Mouse (Mus musculus) T-helper 17 cell (primary cell): ENCODE results near the gene Sox14.

Experiments
- in situ Hi-C, 2 experiments: fragments of 300-600 bp; cut with MboI, MseI; formaldehyde crosslinking; loops; 1 replicate in 1 of 2; 2 replicates in 1 of 2; pipeline ENCODE4 v1.15.1; 2025; ENCODE audit warnings: high pct_unique_total_duplicates in 2 of 2

Gene Sox14

GRCm38 (mm10) chr9:99875618-99876372 lies at the start of gene Sox14:
Sox14 (minus strand) TSS chr9:99876170.
- in situ Hi-C loops, result no loop called here

DNA sequence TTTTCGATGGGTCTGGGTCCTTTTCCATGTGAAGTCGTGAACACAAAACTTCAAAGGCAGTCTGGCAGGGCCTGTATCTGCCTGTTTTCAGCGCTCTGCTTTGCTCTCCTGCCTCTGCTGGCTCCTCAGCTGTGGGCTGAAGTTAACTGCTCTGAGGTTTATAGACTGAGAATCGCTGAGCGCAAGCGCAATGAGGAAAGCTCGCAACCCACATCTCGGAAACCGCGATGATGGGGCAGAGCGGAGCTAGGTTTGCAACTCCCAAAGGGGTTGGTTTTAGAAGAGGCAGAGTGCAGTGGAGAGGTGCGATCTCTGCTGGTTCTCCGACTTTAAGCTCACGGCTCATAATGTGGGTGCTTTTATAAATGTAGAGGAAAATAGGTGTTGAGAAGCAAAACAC lies 3.3 kb upstream of the Sox14 start:
- in situ Hi-C loops, result no loop called here

- in situ Hi-C loops, result no loop called here
Observed at GRCm38 (mm10) chr9:99878588-99878987, 2.6 kb upstream of the Sox14 start.

GRCm38 (mm10) chr9:99877056-99877546 lies 1.1 kb upstream of the Sox14 start:
- in situ Hi-C loops, result no loop called here

GRCm38 (mm10) chr9:99876373-99877055 lies 544 bp upstream of the Sox14 start:
- in situ Hi-C loops, result no loop called here

DNA sequence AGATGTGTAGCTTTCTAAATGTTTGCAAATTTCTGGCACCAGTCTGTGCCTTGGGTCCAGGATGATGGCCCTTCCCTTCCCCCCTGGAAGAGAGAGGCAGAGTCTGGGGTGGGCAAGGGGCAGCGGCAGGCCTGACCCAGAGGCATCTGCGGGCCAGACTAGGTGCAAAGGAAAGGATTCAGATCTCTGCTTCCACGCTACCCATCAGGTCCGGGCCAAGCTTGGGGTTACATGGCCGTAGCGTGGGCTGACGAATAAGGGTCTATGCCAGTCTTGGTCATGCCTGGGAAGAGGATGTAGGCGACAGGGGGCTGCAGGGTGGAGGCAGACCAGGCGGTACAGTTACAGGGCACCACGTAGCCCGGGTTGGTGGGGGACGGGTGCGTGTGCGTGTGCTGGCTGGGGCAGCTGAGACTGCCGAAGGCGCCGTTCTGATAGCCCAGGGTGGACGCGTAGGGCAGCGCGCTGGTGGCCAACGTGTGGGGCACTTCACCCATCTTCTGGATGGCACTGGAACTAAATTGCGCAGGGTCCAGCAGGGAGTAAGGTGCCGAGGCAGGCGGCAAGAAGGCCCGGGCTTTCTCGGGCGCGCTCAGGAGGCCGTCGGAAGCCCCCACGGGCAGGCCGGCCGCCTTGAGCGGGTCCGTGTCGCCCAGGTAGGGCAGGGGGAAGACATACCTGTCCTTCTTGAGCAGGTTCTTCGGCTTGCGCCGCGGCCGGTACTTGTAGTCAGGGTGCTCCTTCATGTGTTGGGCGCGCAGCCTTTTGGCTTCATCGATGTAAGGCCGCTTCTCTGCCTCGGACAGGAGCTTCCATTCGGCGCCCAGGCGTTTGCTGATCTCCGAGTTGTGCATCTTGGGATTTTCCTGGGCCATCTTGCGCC lies 994 bp downstream of the Sox14 start:
- in situ Hi-C loops, result loop anchor here in 1 of 2 experiments (25.0 kb wide), 1 partner anchor 737 kb away; no protein-coding TSS in a partner anchor

- in situ Hi-C loops, result loop anchor here in 1 of 2 experiments (25.0 kb wide), 1 partner anchor 739 kb away; no protein-coding TSS in a partner anchor
Observed at GRCm38 (mm10) chr9:99873721-99874120, 2.2 kb downstream of the Sox14 start.

DNA sequence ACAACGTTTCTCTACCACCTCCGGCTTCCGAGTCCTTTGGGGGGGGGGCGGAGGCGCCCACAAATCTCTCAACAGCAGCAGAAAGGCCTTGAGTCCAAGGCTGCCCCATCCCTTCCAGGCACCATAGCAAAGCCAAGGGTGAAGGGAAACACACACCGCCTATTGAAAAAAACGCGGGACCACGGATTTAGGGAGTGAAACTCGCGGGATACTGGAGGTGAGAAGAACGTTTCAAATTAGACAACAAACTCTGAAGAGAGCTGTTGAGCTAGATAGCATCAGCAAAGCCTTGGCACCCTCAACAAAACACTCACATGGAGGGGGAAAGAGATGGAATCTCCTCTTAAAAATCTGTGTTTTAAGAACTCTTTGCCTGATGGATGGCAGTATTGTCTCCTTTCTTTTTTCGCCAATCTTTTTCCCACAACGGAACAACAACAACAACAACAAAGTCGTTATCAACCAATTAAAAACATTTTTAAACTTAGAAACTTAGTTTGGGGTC lies 2.8 kb downstream of the Sox14 start:
- in situ Hi-C loops, result loop anchor here in 1 of 2 experiments (25.0 kb wide), 1 partner anchor 739 kb away; no protein-coding TSS in a partner anchor

- in situ Hi-C loops, result loop anchor here in 1 of 2 experiments (25.0 kb wide), 1 partner anchor 740 kb away; no protein-coding TSS in a partner anchor
Observed at GRCm38 (mm10) chr9:99872204-99873115, 3.5 kb downstream of the Sox14 start.

DNA sequence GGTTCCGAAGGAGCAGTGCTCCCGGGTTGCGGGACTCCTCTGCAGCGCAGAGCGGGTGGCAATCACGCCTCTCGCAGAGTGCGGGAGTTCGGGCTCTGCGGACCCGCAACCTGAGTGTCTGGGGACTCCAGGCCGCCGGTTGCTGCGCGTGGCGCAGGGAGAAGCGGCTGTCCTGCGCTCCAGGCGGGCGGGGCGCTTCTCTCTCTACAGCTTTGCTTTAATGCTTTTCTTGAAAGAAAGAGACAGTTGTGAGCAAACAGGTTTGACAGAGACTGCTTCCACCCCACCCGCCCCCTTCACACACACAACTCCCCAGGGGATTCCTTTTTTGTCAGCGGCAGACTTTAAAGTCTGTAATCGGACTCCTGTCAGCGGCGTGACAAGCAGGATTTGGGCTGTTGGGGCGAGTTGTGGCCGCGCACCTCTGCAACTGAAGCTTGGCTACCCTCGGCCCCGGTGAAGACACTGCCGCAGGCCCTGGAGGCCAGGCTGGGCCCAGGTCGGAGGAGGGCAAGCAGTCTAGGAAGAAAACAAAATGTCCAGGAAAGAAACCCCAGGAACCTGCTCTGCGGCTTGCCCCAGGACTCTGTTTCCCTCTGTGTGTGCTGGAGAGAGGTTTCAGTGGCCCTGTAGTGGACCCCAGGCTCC lies 4.3 kb downstream of the Sox14 start:
- in situ Hi-C loops, result loop anchor here in 1 of 2 experiments (25.0 kb wide), 1 partner anchor 741 kb away; no protein-coding TSS in a partner anchor

- in situ Hi-C loops, result loop anchor here in 1 of 2 experiments (25.0 kb wide), 1 partner anchor 741 kb away; no protein-coding TSS in a partner anchor
Observed at GRCm38 (mm10) chr9:99870780-99871555, 5.0 kb downstream of the Sox14 start.

- in situ Hi-C loops, result loop anchor here in 1 of 2 experiments (25.0 kb wide), 1 partner anchor 742 kb away; no protein-coding TSS in a partner anchor
Observed at GRCm38 (mm10) chr9:99869936-99870779, 5.8 kb downstream of the Sox14 start.

DNA sequence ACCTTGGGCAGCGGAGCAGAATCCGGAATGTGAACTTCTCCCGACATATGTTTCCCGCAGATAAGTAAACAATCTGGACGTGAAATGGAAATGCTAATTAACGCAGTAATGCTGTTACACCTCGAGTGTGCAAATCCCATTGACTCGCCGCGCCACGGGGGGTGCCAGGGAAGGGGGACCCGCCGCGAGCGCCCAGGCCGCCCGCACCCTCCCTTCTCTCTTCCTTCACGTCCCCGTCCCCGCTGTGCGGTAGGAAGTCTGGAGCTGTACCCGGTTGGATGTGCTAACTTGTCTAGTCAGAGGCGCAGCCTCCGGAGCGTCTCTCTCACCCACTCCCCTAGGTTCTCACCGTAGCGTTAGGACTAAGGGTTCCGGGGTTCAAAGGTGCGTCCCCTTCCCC lies 6.7 kb downstream of the Sox14 start:
- in situ Hi-C loops, result loop anchor here in 1 of 2 experiments (25.0 kb wide), 1 partner anchor 743 kb away; no protein-coding TSS in a partner anchor

DNA sequence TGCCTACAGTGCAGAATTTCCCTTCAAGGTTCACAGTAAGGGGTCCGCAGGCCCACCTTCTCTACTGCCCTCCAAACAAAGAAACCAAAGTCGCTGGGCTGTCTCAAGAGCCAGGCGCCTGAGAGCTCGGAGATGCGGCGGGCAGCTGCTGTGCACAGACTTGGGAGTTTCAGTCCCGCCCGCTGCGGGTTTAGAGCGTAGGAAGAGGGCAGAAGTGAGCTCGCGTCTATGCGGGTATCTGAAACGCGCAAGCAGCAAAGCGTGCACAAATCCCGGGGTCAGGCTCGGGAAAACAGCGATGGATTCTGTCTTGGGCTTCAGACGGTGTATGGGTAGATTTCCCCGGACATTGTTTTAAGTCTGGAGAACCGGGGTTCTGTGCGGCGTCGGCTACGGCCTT lies 7.4 kb downstream of the Sox14 start:
- in situ Hi-C loops, result loop anchor here in 1 of 2 experiments (25.0 kb wide), 1 partner anchor 744 kb away; no protein-coding TSS in a partner anchor

GRCm38 (mm10) chr9:99868054-99868453 lies 7.9 kb downstream of the Sox14 start:
- in situ Hi-C loops, result loop anchor here in 1 of 2 experiments (25.0 kb wide), 1 partner anchor 744 kb away; no protein-coding TSS in a partner anchor

DNA sequence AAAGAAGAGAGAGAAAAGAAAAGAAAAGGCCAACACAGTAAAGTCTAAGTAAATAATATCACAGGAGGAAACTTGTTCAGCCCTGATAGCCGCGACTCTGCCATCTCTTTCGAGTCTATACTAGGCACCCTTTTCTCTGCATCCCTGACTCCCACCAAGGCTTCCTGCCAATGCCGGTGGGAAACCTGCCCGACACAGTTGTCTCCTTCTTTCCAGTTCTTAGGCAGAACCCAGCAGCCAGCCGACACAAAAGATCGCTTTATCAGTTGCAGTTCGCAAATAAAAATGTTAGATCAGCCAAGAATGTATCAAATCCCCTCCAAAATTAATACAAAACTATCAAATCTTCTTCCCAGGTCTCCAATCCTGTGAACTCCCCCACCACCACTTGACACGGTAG lies 13.0 kb downstream of the Sox14 start:
- in situ Hi-C loops, result loop anchor here in 1 of 2 experiments (25.0 kb wide), 1 partner anchor 749 kb away; no protein-coding TSS in a partner anchor

GRCm38 (mm10) chr9:99854486-99854885 lies 21.5 kb downstream of the Sox14 start:
- in situ Hi-C loops, result loop anchor here in 1 of 2 experiments (25.0 kb wide), 1 partner anchor 758 kb away; no protein-coding TSS in a partner anchor
